Mouse (Mus musculus) MEL (cell line): ENCODE measurements around the gene Gm9774. TPM values are rescaled to one million over a fixed set of nuclear protein-coding genes. Genes with fewer than 3 reads are reported as not detected.

Source experiments
- DNase-seq: peaks from one replicate; pipeline ENCODE4 v3.0.0; 2011; ENCODE audit warnings: low read depth, low spot score
- H3K27ac ChIP-seq: 2 replicates; pipeline ENCODE4 v1.5.1; 2012; ENCODE audit warnings: low read depth, mild to moderate bottlenecking, control low read depth, low read length, moderate library complexity; ENCODE audit not compliant: control insufficient read depth
- H3K27me3 ChIP-seq, 2 experiments: fragments of 150-350 bp in 1 of 2; sonication (generic) in 1 of 2; 2 replicates each; pipeline ENCODE4 v1.6.1; 2012; ENCODE audit warnings: low read length in 2 of 2, mild to moderate bottlenecking in 2 of 2, improper control_type of control experiment in 1 of 2, moderate library complexity in 1 of 2; ENCODE audit not compliant: insufficient read depth in 2 of 2, control insufficient read depth in 1 of 2
- H3K36me3 ChIP-seq, 2 experiments: 2 replicates each; pipeline ENCODE4 v1.6.1; 2012 to 2014; ENCODE audit warnings: low read length in 2 of 2, improper control_type of control experiment in 1 of 2, inconsistent platforms in 1 of 2, mild to moderate bottlenecking in 1 of 2; ENCODE audit not compliant: insufficient read depth in 2 of 2, control insufficient read depth in 1 of 2
- H3K4me1 ChIP-seq, 2 experiments: fragments of 150-350 bp in 1 of 2; sonication (generic) in 1 of 2; 2 replicates each; pipeline ENCODE4 v1.6.1; 2012; ENCODE audit warnings: low read length in 2 of 2, improper control_type of control experiment in 1 of 2, mild to moderate bottlenecking in 1 of 2; ENCODE audit not compliant: insufficient read depth in 2 of 2, control insufficient read depth in 1 of 2
- H3K4me3 ChIP-seq, 2 experiments: fragments of 150-350 bp in 1 of 2; sonication (generic) in 1 of 2; 2 replicates each; pipeline ENCODE4 v1.5.1; 2012; ENCODE audit warnings: low read depth in 2 of 2, low read length in 2 of 2, mild to moderate bottlenecking in 2 of 2, moderate library complexity in 2 of 2, control low read depth in 1 of 2, improper control_type of control experiment in 1 of 2; ENCODE audit not compliant: control insufficient read depth in 1 of 2, insufficient read depth in 1 of 2
- H3K79me2 ChIP-seq: 2 replicates; pipeline ENCODE4 v1.6.1; 2012; ENCODE audit warnings: mild to moderate bottlenecking, low read length, moderate library complexity; ENCODE audit not compliant: control insufficient read depth, poor library complexity, insufficient read depth
- H3K9ac ChIP-seq: 2 replicates; pipeline ENCODE4 v1.6.1; 2012; ENCODE audit warnings: low read depth, mild to moderate bottlenecking, control low read depth, low read length, moderate library complexity; ENCODE audit not compliant: control insufficient read depth, poor library complexity, severe bottlenecking
- H3K9me3 ChIP-seq: fragments of 150-350 bp; sonication (generic); replicated peaks from 2 replicates; pipeline ENCODE4 v1.6.1; 2012; ENCODE audit warnings: mild to moderate bottlenecking, low read length, improper control_type of control experiment, moderate library complexity; ENCODE audit not compliant: insufficient read depth
- BHLHE40 ChIP-seq: IDR thresholded peaks from 2 replicates; pipeline ENCODE4 v1.6.1; 2012; ENCODE audit warnings: low read depth, mild to moderate bottlenecking, inconsistent platforms, low read length, improper control_type of control experiment, borderline replicate concordance
- CHD1 ChIP-seq: IDR thresholded peaks from 2 replicates; pipeline ENCODE4 v1.6.1; 2012; ENCODE audit warnings: low read depth, mild to moderate bottlenecking, inconsistent platforms, low read length, improper control_type of control experiment
- CHD2 ChIP-seq: IDR thresholded peaks from 2 replicates; pipeline ENCODE4 v1.6.1; 2011; ENCODE audit warnings: low read length, improper control_type of control experiment
- EP300 ChIP-seq, 2 experiments: IDR thresholded peaks; 2 replicates each; pipeline ENCODE4 v1.6.1; 2011; ENCODE audit warnings: improper control_type of control experiment in 2 of 2, low read length in 2 of 2, low read depth in 1 of 2, mild to moderate bottlenecking in 1 of 2
- ETS1 ChIP-seq: IDR thresholded peaks from 2 replicates; pipeline ENCODE4 v1.6.1; 2012; ENCODE audit warnings: low read depth, mild to moderate bottlenecking, inconsistent platforms, low read length, improper control_type of control experiment, moderate library complexity
- KAT2A ChIP-seq: conservative IDR thresholded peaks from 2 replicates; pipeline ENCODE4 v1.6.1; 2012; ENCODE audit warnings: low read depth, low read length, improper control_type of control experiment, inconsistent platforms
- MAFK ChIP-seq: IDR thresholded peaks from 2 replicates; pipeline ENCODE4 v1.6.1; 2011; ENCODE audit warnings: low read depth, mild to moderate bottlenecking, low read length, improper control_type of control experiment, borderline replicate concordance
- MAX ChIP-seq: IDR thresholded peaks from 2 replicates; pipeline ENCODE4 v1.6.1; 2011; ENCODE audit warnings: low read length, improper control_type of control experiment
- MEF2A ChIP-seq: IDR thresholded peaks from 2 replicates; pipeline ENCODE4 v1.6.1; 2014; ENCODE audit warnings: low read depth, mild to moderate bottlenecking, inconsistent platforms, low read length, improper control_type of control experiment; ENCODE audit not compliant: poor library complexity, insufficient replicate concordance, severe bottlenecking; ENCODE audit errors: extremely low read depth
- MXI1 ChIP-seq: IDR thresholded peaks from 2 replicates; pipeline ENCODE4 v1.6.1; 2011; ENCODE audit warnings: mild to moderate bottlenecking, low read depth, low read length, improper control_type of control experiment
- NELFE ChIP-seq: IDR thresholded peaks from 2 replicates; pipeline ENCODE4 v1.6.1; 2011; ENCODE audit warnings: low read depth, low read length, improper control_type of control experiment
- POLR2A ChIP-seq, 2 experiments: IDR thresholded peaks; 2 replicates each; pipeline ENCODE4 v1.6.1; 2011 to 2012; ENCODE audit warnings: low read length in 2 of 2, mild to moderate bottlenecking in 2 of 2, control low read depth in 1 of 2, improper control_type of control experiment in 1 of 2, low read depth in 1 of 2, moderate library complexity in 1 of 2; ENCODE audit not compliant: control insufficient read depth in 1 of 2, insufficient read depth in 1 of 2, poor library complexity in 1 of 2
- POLR2AphosphoS2 ChIP-seq: IDR thresholded peaks from 2 replicates; pipeline ENCODE4 v1.6.1; 2011; ENCODE audit warnings: low read length, improper control_type of control experiment
- RAD21 ChIP-seq: IDR thresholded peaks from 2 replicates; pipeline ENCODE4 v1.6.1; 2011; ENCODE audit warnings: mild to moderate bottlenecking, low read depth, low read length, improper control_type of control experiment
- RCOR1 ChIP-seq: IDR thresholded peaks from 2 replicates; pipeline ENCODE4 v1.6.1; 2012; ENCODE audit warnings: low read depth, mild to moderate bottlenecking, inconsistent platforms, low read length, improper control_type of control experiment
- SIN3A ChIP-seq: IDR thresholded peaks from 2 replicates; pipeline ENCODE4 v1.6.1; 2012; ENCODE audit warnings: low read length, improper control_type of control experiment, inconsistent platforms
- TAL1 ChIP-seq: IDR thresholded peaks from 2 replicates; pipeline ENCODE4 v1.6.1; 2012; ENCODE audit warnings: mild to moderate bottlenecking, inconsistent platforms, low read length, moderate library complexity, mixed read lengths
- TCF12 ChIP-seq: IDR thresholded peaks from 2 replicates; pipeline ENCODE4 v1.6.1; 2014; ENCODE audit warnings: low read depth, mild to moderate bottlenecking, inconsistent platforms, low read length, improper control_type of control experiment, moderate library complexity
- UBTF ChIP-seq: IDR thresholded peaks from 2 replicates; pipeline ENCODE4 v1.6.1; 2012; ENCODE audit warnings: low read depth, mild to moderate bottlenecking, inconsistent platforms, low read length, improper control_type of control experiment, moderate library complexity, borderline replicate concordance; ENCODE audit not compliant: insufficient read depth
- USF1 ChIP-seq: IDR thresholded peaks from 2 replicates; pipeline ENCODE4 v1.6.1; 2014; ENCODE audit warnings: low read depth, mild to moderate bottlenecking, inconsistent platforms, low read length, improper control_type of control experiment, moderate library complexity
- USF2 ChIP-seq, 2 experiments: IDR thresholded peaks; 2 replicates each; pipeline ENCODE4 v1.6.1; 2011 to 2012; ENCODE audit warnings: improper control_type of control experiment in 2 of 2, low read length in 2 of 2, borderline replicate concordance in 1 of 2, inconsistent platforms in 1 of 2, low read depth in 1 of 2, mild to moderate bottlenecking in 1 of 2; ENCODE audit not compliant: insufficient read depth in 1 of 2
- ZC3H11A ChIP-seq: IDR thresholded peaks from 2 replicates; pipeline ENCODE4 v1.6.1; 2012; ENCODE audit warnings: low read depth, mild to moderate bottlenecking, inconsistent platforms, low read length, improper control_type of control experiment
- ZNF384 ChIP-seq: IDR thresholded peaks from 2 replicates; pipeline ENCODE4 v1.6.1; 2012; ENCODE audit warnings: low read depth, mild to moderate bottlenecking, inconsistent platforms, low read length, improper control_type of control experiment
- polyA plus RNA-seq, 2 experiments: library from polyadenylated mRNA; stranded (reverse) in 1 of 2; unstranded in 1 of 2; fragments of >175 nt in 1 of 2; fragments of >200 nt in 1 of 2; gene quantifications; 2 replicates each; pipeline versions ENCODE4 v1.2.1 to v1.2.4; 2012; ENCODE audit warnings: low replicate concordance in 2 of 2, low read depth in 1 of 2; ENCODE audit not compliant: insufficient read length in 2 of 2, insufficient read depth in 1 of 2, missing spikeins in 1 of 2
- total RNA-seq: library from RNA; depleted of rRNA; stranded (reverse); fragments of 300-350 nt; gene quantifications from 2 replicates; pipeline ENCODE4 v1.2.3, GENCODE M21; 2012

The Gm9774 gene
- total and polyA plus RNA-seq, 3 experiments = 26.0 to 140 (median 107) TPM

DNA sequence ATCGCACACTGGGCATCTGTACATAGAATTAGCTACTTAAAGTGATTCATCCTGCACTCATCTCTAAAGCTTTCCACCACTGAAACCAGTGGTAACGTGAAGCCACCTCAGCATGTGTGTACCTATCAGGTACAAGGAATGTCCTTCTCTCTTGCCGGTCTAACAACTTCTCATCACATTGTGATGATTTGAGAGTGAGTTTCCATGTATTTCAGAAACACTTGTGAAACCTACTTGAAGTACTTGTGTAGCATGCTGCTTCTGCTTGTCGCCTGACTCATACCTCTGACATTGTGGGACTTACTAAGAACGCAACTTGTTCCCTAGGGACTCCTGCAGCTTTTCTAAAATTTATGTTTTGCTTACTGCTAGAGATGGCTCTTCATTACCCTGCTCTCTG lies 25.9 kb upstream of the Gm9774 start (continued):
- TF ChIP-seq MAFK = no peak
- no peak for TF ChIP-seq MXI1
- no peak for TF ChIP-seq BHLHE40

DNA sequence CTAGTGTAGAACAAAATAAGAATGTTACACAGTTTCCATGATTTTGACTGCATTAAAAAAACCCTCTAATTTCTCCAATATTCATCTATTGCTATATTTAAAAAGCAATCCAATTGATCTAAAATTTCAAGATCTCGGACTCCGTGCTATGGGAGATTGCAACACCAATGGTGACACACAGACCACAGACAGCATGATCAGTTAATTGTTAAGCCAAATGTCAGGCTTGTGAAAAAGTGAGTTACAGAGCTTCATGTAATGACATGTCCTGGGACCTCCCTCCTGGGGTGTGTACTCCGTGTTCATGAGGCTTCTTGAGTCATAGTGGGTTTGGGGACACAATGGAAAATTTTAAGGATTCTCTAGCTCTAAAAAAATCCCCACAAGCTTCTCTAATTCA lies 11.0 kb upstream of the Gm9774 start:
- no peak for TF ChIP-seq USF2 (IDR thresholded peaks at IDR 0.05; ENCODE audit: borderline replicate concordance in 1 of 2, insufficient read depth in 1 of 2, low read depth in 1 of 2, low read length in 2 of 2)
- TF ChIP-seq CHD1 = no peak
- TF ChIP-seq POLR2AphosphoS2 = no peak
- no peak for TF ChIP-seq POLR2A (IDR thresholded peaks at IDR 0.05; ENCODE audit: control insufficient read depth in 1 of 2, insufficient read depth in 1 of 2, low read depth in 1 of 2, low read length in 2 of 2, poor library complexity in 1 of 2)
- no peak for TF ChIP-seq USF1
- TF ChIP-seq RCOR1 = no peak
- no peak for TF ChIP-seq ZNF384
- TF ChIP-seq CHD2 = no peak
- no peak for TF ChIP-seq NELFE
- TF ChIP-seq TAL1 = no peak
- TF ChIP-seq MEF2A = no peak
- no peak for TF ChIP-seq ETS1
- TF ChIP-seq ZC3H11A = no peak
- TF ChIP-seq MAX = no peak
- no peak for TF ChIP-seq RAD21
- no peak for TF ChIP-seq EP300 (IDR thresholded peaks at IDR 0.05; ENCODE audit: low read depth in 1 of 2, low read length in 2 of 2)
- TF ChIP-seq TCF12 = no peak
- no peak for TF ChIP-seq KAT2A

DNA sequence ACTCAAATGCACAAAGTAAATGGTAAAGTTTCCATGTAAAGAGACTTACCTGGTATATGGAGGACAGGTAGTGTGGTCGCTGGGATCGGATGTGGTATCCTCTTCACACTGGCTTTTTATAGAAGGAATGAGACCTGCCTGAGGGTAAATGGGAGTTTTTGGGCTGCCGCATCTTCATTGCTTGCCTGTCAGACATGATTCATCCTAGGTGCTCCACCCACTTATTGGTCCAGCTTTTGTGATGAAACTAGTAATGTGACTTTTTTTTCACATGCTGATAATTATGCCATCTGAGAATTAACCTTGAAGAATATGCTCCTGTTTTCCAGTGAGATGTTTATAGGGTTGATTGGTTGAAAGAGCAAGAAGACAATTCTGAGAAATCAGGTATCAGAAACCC lies 9.5 kb upstream of the Gm9774 start, which contains the start of gene Sprr1b:
Gene Sprr1b (minus strand): TSS at position 101 of the 400 bp plus-strand sequence.
- TF ChIP-seq KAT2A = no peak
- no peak for TF ChIP-seq UBTF
- no peak for TF ChIP-seq MAFK
- TF ChIP-seq CHD2 = no peak
- no peak for TF ChIP-seq CHD1
- no peak for TF ChIP-seq TAL1
- no peak for TF ChIP-seq SIN3A
- H3K9ac ChIP-seq = no peak within 1 kb of the TSS
- H3K4me3 ChIP-seq = no peak within 1 kb of the TSS
- H3K27me3 ChIP-seq = no peaks in the 10 kb centered on the region
- H3K36me3 ChIP-seq = no peaks in the 10 kb centered on the region
- no peaks in the 10 kb centered on the region for H3K79me2 ChIP-seq
- DNase-seq = no peak
- no peak within 1 kb of the TSS for H3K27ac ChIP-seq
- H3K4me1 ChIP-seq = no peaks in the 10 kb centered on the region
- no peaks in the 10 kb centered on the region for H3K9me3 ChIP-seq

More for the DNA sequence above, 11.0 kb upstream of the Gm9774 start:
- Histone ChIP-seq H3K9me3 (no peaks in the 10 kb centered on the region), H3K79me2 (no peaks in the 10 kb centered on the region), H3K9ac (no peak overlapping the region), H3K4me3 (no peak overlapping the region), H3K27me3 (no peaks in the 10 kb centered on the region), H3K4me1 (no peaks in the 10 kb centered on the region), H3K36me3 (no peaks in the 10 kb centered on the region), H3K27ac (no peak overlapping the region)
- DNase-seq = no peak
